Mouse (Mus musculus): Measurements from ENCODE around the gene Gsdma. TPM values are rescaled to one million over a fixed set of nuclear protein-coding genes. Genes with fewer than 3 reads are reported as not detected.
A peak's percentile ranks its signal among the peaks of the same experiment; 100 is the strongest.

The Gsdma gene
- polyA plus RNA-seq, 2 experiments, result 0.16 to 0.47 TPM

DNA sequence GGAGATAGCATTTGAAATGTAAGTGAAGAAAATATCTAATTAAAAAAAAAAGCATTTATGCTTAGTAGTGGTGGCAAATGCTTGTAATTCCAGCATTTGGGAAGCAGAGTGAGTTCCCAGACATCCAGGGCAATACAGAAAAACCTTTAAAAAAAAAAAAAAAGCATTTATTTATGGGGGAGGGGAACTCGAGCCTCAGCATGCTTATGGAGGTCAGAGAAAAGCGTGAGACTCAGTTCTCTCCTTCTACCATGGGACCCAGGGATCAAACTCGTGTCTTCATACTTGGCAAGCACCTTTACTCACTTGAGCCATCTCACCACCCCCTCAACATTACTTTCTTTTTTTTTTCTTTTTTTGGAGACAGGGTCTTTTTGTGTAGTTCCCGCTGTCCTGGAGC is 17.0 kb downstream of the Gsdma start:
- Histone ChIP-seq H3K4me1 (ENCODE audit: control insufficient read depth, insufficient read depth, low read length) (peaks cover 8% of the 10 kb centered on the region), H3K27ac (replicated peaks; ENCODE audit: low read depth, low read length) (no peak overlapping the region), H3K4me2 (replicated peaks; ENCODE audit: low read depth, low read length, severe bottlenecking) (0 out of 2 replicates have a peak overlapping the region, but pooled peaks have one; percentile 48), H3K4me3 (replicated peaks; ENCODE audit: low read length) (no peak overlapping the region), H3K36me3 (ENCODE audit: control insufficient read depth, insufficient read depth, low read length) (peaks cover 10% of the 10 kb centered on the region), H3K9me3 (ENCODE audit: control insufficient read depth, low read length) (no peaks in the 10 kb centered on the region), H3K9ac (ENCODE audit: low read depth, low read length, severe bottlenecking) (no peak overlapping the region), H3K27me3 (ENCODE audit: control insufficient read depth, insufficient read depth, low read length) (no peaks in the 10 kb centered on the region)
- 87% methylated on average over 4 of the region's 4 CpGs for WGBS
- no peak for TF ChIP-seq POLR2A (IDR thresholded peaks at IDR 0.05; ENCODE audit: borderline replicate concordance, extremely low read depth, insufficient read depth, insufficient read length)
- no peak for DNase-seq (ENCODE audit: low spot score)
- ATAC-seq (ENCODE audit: low FRiP score, low read depth), result no peak

DNA sequence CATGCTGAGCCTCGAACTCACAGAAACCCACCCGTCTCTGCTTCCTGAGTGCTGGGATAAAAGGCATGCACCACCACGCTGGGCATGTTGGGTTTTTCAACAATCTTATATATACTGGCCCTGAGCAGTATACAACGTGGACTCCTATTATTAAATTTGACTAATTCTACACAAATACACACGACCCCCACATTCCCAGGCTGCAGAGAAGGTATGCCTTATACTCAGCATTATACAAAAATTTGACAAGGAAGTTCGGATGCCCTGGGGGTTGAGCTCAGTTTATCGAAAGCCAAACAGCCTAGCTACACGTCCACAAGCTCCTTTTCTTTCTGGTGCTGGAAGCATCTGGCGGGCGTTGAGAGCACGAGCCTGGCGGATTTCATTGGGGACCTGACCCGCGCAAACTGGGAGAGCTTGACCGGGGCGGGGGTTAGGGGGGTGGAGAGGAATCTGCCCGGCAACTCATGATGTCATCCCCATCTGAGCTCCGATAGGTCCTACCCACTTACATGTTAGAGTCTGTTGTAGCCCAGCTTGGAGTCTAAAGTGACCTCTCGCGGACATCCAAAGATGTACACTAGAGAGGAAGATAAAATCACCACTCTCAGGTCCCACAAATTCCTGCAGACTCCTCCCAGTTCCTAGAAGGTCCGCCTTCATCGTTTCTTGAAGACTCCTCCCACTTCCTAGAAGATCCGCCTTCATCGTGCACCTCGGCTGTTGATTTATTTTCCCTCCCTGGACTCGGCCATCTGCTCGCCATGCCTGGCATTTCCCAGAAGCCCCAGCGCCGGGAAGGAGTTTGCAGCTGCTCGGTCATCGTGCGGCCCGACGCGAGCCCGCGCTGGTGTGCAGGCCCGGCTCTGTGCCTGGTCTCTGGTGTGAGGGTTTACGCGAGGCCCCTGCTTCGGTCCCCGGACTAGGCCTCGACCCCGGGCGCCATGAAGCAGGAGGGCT is 17.9 kb downstream of the Gsdma start, which contains the start of gene Psmd3:
Psmd3 (plus strand) TSS at position 769 of the 960 bp plus-strand sequence.
- no peaks in the 10 kb centered on the region for H3K27me3 ChIP-seq (ENCODE audit: control insufficient read depth, insufficient read depth, low read length)
- peak within 1 kb of the TSS; percentile 58 for H3K27ac ChIP-seq (replicated peaks; ENCODE audit: low read depth, low read length)
- peak within 1 kb of the TSS; percentile 97 for H3K9ac ChIP-seq (ENCODE audit: low read depth, low read length, severe bottlenecking)
- peak; percentile 97 for DNase-seq (ENCODE audit: low spot score)
- WGBS, result 7% methylated on average over 45 of the region's 45 CpGs
- peak within 1 kb of the TSS; percentile 100 for H3K4me3 ChIP-seq (replicated peaks; ENCODE audit: low read length)
- TF ChIP-seq POLR2A (IDR thresholded peaks at IDR 0.05; ENCODE audit: borderline replicate concordance, extremely low read depth, insufficient read depth, insufficient read length), result peak; percentile 93; the same call in 1 of the 2 replicates
- ATAC-seq (ENCODE audit: low FRiP score, low read depth), result peak; percentile 97
- H3K36me3 ChIP-seq (ENCODE audit: control insufficient read depth, insufficient read depth, low read length), result peaks cover 19% of the 10 kb centered on the region
- H3K9me3 ChIP-seq (ENCODE audit: control insufficient read depth, low read length), result no peaks in the 10 kb centered on the region
- peak within 1 kb of the TSS; percentile 73 for H3K4me2 ChIP-seq (replicated peaks; ENCODE audit: low read depth, low read length, severe bottlenecking)
- H3K4me1 ChIP-seq (ENCODE audit: control insufficient read depth, insufficient read depth, low read length), result peaks cover 8% of the 10 kb centered on the region

DNA sequence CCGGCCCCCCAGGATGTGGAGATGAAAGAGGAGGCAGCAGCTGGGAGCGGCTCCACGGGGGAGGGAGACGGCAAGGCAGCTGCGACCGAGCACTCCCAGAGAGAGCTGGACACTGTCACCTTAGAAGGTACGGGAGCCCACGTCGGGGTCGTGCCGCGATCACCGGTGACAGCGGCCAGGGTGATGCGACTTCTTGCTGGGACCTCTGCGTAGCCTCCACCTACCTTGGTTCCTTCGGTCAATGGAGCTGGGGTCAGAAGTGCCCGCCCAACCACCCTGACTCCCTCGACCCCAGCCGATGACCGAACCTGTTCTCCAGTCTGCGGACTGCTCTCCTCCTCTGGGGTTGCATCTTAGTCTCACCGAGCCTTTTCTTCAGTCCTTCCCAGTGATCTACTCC is 18.7 kb downstream of the Gsdma start:
- peaks cover 8% of the 10 kb centered on the region for H3K4me1 ChIP-seq (ENCODE audit: control insufficient read depth, insufficient read depth, low read length)
- no peak for DNase-seq (ENCODE audit: low spot score)
- peak overlapping the region; percentile 73 for H3K4me2 ChIP-seq (replicated peaks; ENCODE audit: low read depth, low read length, severe bottlenecking)
- 0% methylated on average over 18 of the region's 23 CpGs for WGBS
- no peaks in the 10 kb centered on the region for H3K9me3 ChIP-seq (ENCODE audit: control insufficient read depth, low read length)
- H3K9ac ChIP-seq (ENCODE audit: low read depth, low read length, severe bottlenecking), result peak overlapping the region; percentile 97
- peak overlapping the region; percentile 100 for H3K4me3 ChIP-seq (replicated peaks; ENCODE audit: low read length)
- peak overlapping the region; percentile 58 for H3K27ac ChIP-seq (replicated peaks; ENCODE audit: low read depth, low read length)
- no peaks in the 10 kb centered on the region for H3K27me3 ChIP-seq (ENCODE audit: control insufficient read depth, insufficient read depth, low read length)
- ATAC-seq (ENCODE audit: low FRiP score, low read depth), result no peak
- no peak for TF ChIP-seq POLR2A (IDR thresholded peaks at IDR 0.05; ENCODE audit: borderline replicate concordance, extremely low read depth, insufficient read depth, insufficient read length)
- H3K36me3 ChIP-seq (ENCODE audit: control insufficient read depth, insufficient read depth, low read length), result peaks cover 26% of the 10 kb centered on the region

DNA sequence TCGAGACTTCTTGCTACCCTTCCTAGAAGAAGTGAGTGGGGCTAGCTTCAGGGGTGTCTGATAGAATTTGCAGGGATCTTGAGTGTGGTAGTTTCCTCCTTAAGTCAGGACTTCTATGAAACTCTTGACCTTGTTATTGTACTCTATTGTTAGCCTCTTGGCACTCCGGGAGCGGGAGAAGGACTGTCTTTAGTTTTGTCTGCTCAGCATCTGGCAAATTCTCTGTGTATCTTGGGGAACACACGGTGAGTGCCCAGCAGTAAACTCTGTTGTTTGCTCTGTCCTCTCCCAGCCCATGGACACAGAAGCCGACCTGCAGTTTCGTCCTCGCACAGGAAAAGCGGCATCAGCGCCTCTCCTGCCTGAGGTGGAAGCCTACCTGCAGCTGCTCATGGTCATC is 21.5 kb downstream of the Gsdma start:
- no peak overlapping the region for H3K9ac ChIP-seq (ENCODE audit: low read depth, low read length, severe bottlenecking)
- TF ChIP-seq POLR2A (IDR thresholded peaks at IDR 0.05; ENCODE audit: borderline replicate concordance, extremely low read depth, insufficient read depth, insufficient read length), result no peak
- 92% methylated on average over 9 of the region's 9 CpGs for WGBS
- peaks cover 49% of the 10 kb centered on the region for H3K36me3 ChIP-seq (ENCODE audit: control insufficient read depth, insufficient read depth, low read length)
- ATAC-seq (ENCODE audit: low FRiP score, low read depth) (no peak), DNase-seq (ENCODE audit: low spot score) (no peak)
- H3K4me1 ChIP-seq (ENCODE audit: control insufficient read depth, insufficient read depth, low read length), result peaks cover 8% of the 10 kb centered on the region
- no peaks in the 10 kb centered on the region for H3K27me3 ChIP-seq (ENCODE audit: control insufficient read depth, insufficient read depth, low read length)
- no peak overlapping the region for H3K4me3 ChIP-seq (replicated peaks; ENCODE audit: low read length)
- no peak overlapping the region for H3K4me2 ChIP-seq (replicated peaks; ENCODE audit: low read depth, low read length, severe bottlenecking)
- no peak overlapping the region for H3K27ac ChIP-seq (replicated peaks; ENCODE audit: low read depth, low read length)
- H3K9me3 ChIP-seq (ENCODE audit: control insufficient read depth, low read length), result no peaks in the 10 kb centered on the region

DNA sequence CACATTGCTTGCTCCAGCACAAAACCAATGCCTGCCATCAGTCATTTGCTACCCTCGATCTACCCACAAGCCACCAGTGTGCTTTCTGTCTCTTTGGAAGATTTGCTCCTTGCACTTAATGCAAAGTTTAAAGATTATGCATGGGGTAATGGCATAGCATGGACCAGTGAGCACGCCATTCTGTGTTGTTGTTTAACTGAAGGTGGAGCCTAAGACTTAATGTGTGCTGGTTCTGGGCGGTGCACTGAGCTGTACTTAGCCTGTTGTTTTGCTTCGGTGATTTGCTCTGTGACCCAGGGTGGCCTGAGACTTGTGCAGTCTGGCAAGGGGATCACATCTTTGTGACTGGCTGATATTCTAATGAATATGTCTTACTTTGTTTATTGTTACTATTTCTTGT is 22.8 kb downstream of the Gsdma start:
- Histone ChIP-seq H3K27me3 (ENCODE audit: control insufficient read depth, insufficient read depth, low read length) (no peaks in the 10 kb centered on the region), H3K9me3 (ENCODE audit: control insufficient read depth, low read length) (no peaks in the 10 kb centered on the region), H3K4me2 (replicated peaks; ENCODE audit: low read depth, low read length, severe bottlenecking) (no peak overlapping the region), H3K4me1 (ENCODE audit: control insufficient read depth, insufficient read depth, low read length) (peaks cover 6% of the 10 kb centered on the region), H3K36me3 (ENCODE audit: control insufficient read depth, insufficient read depth, low read length) (peaks cover 62% of the 10 kb centered on the region), H3K4me3 (replicated peaks; ENCODE audit: low read length) (no peak overlapping the region), H3K9ac (ENCODE audit: low read depth, low read length, severe bottlenecking) (no peak overlapping the region), H3K27ac (replicated peaks; ENCODE audit: low read depth, low read length) (no peak overlapping the region)
- no peak for TF ChIP-seq POLR2A (IDR thresholded peaks at IDR 0.05; ENCODE audit: borderline replicate concordance, extremely low read depth, insufficient read depth, insufficient read length)
- ATAC-seq (ENCODE audit: low FRiP score, low read depth), result no peak
- DNase-seq (ENCODE audit: low spot score), result no peak
- 93% methylated on average over 4 of the region's 4 CpGs for WGBS

All from limb, embryonic 14.5 days (tissue).